Mouse (Mus musculus): ENCODE measurements around the gene Mia. TPM values are rescaled to one million over a fixed set of nuclear protein-coding genes. Genes with fewer than 3 reads are reported as not detected.

The Mia gene
- polyA plus RNA-seq, 1 experiment from 2014 or later: 15.6 TPM

DNA sequence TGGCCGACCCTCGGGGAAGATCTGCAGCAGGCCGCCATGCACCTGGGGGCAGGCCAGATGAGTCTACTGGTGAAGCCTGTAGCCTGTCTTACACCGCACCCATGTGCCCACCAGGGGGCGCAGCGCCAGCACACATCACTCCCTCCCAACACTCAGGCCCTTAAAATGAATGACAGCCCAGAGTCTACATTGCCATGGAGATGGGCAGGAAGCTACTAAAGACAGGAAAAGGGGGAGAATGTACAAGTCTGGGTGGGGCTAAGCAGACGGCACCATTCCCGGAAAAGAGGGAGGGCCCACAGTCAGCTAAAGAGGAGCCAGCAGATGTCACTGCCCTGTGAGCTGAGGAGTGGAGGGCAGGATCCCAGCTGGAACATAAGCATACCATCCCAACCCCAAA is 21.1 kb downstream of the Mia start:
- H3K4me3 ChIP-seq (ENCODE audit: low read depth, low read length): no peak overlapping the region
- H3K9me3 ChIP-seq (replicated peaks; ENCODE audit: control insufficient read depth, low read length): no peaks in the 10 kb centered on the region
- H3K27ac ChIP-seq (ENCODE audit: low read depth, low read length): peak overlapping the region; percentile 39; the same call in 1 of the 2 replicates
- peaks cover 29% of the 10 kb centered on the region for H3K4me1 ChIP-seq (ENCODE audit: control insufficient read depth, insufficient read depth, low read length)
- no peak overlapping the region for H3K4me2 ChIP-seq (ENCODE audit: low read length)
- DNase-seq (ENCODE audit: low spot score) (peak; percentile 94), ATAC-seq (peak; percentile 94)
- H3K9ac ChIP-seq (ENCODE audit: low read length): no peak overlapping the region
- H3K36me3 ChIP-seq (ENCODE audit: control insufficient read depth, insufficient read depth, low read length): peaks cover 64% of the 10 kb centered on the region
- WGBS: 13% methylated on average over 8 of the region's 8 CpGs
- no peaks in the 10 kb centered on the region for H3K27me3 ChIP-seq (replicated peaks; ENCODE audit: control insufficient read depth, insufficient read depth, low read length)

DNA sequence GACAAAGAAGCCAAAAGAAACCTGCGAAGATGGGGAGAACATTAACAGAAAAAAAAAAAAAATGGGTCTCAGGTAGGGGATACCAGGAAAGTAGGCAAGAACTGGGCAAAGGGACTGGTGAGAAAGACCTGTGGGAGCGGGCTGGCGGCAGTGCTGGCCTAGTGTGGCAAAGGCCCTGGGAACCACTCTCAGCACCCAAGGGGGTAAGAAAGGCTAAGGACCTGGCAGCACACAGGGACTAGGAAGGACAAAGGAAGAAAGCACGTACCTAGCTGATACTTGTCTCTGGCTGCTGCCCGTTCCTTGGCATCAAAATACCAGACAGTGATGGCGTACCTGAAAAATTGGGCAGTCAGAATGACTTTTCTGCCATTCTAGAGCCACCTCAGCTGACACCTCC is 21.7 kb downstream of the Mia start:
- H3K4me2 ChIP-seq (ENCODE audit: low read length): no peak overlapping the region
- 93% methylated on average over 6 of the region's 6 CpGs for WGBS
- DNase-seq (ENCODE audit: low spot score) (no peak), ATAC-seq (no peak)
- no peak overlapping the region for H3K4me3 ChIP-seq (ENCODE audit: low read depth, low read length)
- no peak overlapping the region for H3K9ac ChIP-seq (ENCODE audit: low read length)
- peaks cover 23% of the 10 kb centered on the region for H3K4me1 ChIP-seq (ENCODE audit: control insufficient read depth, insufficient read depth, low read length)
- peaks cover 58% of the 10 kb centered on the region for H3K36me3 ChIP-seq (ENCODE audit: control insufficient read depth, insufficient read depth, low read length)
- no peaks in the 10 kb centered on the region for H3K9me3 ChIP-seq (replicated peaks; ENCODE audit: control insufficient read depth, low read length)
- H3K27ac ChIP-seq (ENCODE audit: low read depth, low read length): no peak overlapping the region
- H3K27me3 ChIP-seq (replicated peaks; ENCODE audit: control insufficient read depth, insufficient read depth, low read length): no peaks in the 10 kb centered on the region

DNA sequence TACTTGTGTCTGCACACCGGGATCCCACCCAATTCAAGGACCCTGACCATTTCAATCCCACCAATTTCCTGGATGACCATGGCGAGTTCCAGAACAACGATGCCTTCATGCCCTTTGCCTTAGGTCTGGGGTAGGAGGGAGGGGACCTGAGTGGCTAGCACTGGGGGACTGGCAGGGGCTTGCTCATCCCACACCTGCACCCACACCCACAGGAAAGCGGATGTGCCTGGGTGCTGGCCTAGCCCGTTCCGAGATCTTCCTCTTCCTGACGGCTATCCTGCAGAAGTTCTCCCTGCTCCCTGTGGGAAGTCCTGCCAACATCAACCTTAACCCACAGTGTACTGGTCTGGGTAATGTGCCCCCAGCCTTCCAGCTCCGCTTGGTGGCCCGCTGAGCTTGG is 22.8 kb downstream of the Mia start:
- peaks cover 12% of the 10 kb centered on the region for H3K4me1 ChIP-seq (ENCODE audit: control insufficient read depth, insufficient read depth, low read length)
- H3K27ac ChIP-seq (ENCODE audit: low read depth, low read length): no peak overlapping the region
- H3K36me3 ChIP-seq (ENCODE audit: control insufficient read depth, insufficient read depth, low read length): peaks cover 47% of the 10 kb centered on the region
- no peak overlapping the region for H3K4me2 ChIP-seq (ENCODE audit: low read length)
- DNase-seq (ENCODE audit: low spot score) (no peak), ATAC-seq (no peak)
- H3K27me3 ChIP-seq (replicated peaks; ENCODE audit: control insufficient read depth, insufficient read depth, low read length): no peaks in the 10 kb centered on the region
- no peaks in the 10 kb centered on the region for H3K9me3 ChIP-seq (replicated peaks; ENCODE audit: control insufficient read depth, low read length)
- no peak overlapping the region for H3K9ac ChIP-seq (ENCODE audit: low read length)
- no peak overlapping the region for H3K4me3 ChIP-seq (ENCODE audit: low read depth, low read length)
- 96% methylated on average over 9 of the region's 9 CpGs for WGBS

DNA sequence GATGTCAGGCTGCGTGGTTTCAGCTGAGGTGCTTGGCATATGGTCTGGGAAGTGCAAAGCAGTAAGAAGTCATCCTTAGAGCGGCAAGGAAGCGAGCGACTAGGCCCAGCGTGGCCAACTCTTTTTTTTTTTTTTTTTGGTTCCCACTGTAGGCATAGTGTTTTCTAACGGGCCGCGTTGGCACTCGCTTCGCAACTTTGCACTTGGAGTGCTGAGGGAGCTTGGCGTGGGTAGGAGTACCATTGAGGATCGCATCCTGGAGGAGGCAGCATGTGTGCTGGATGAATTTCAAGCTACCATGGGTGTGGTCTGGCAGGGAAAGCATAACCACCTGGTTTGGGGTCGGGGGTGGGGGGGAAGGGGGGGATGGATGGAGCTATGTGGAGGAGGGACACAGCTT is 25.0 kb downstream of the Mia start:
- WGBS: 76% methylated on average over 13 of the region's 13 CpGs
- H3K4me3 ChIP-seq (ENCODE audit: low read depth, low read length): no peak overlapping the region
- no peaks in the 10 kb centered on the region for H3K9me3 ChIP-seq (replicated peaks; ENCODE audit: control insufficient read depth, low read length)
- DNase-seq (ENCODE audit: low spot score) (no peak), ATAC-seq (no peak)
- peaks cover 5% of the 10 kb centered on the region for H3K4me1 ChIP-seq (ENCODE audit: control insufficient read depth, insufficient read depth, low read length)
- no peaks in the 10 kb centered on the region for H3K27me3 ChIP-seq (replicated peaks; ENCODE audit: control insufficient read depth, insufficient read depth, low read length)
- peaks cover 35% of the 10 kb centered on the region for H3K36me3 ChIP-seq (ENCODE audit: control insufficient read depth, insufficient read depth, low read length)
- H3K9ac ChIP-seq (ENCODE audit: low read length): no peak overlapping the region
- no peak overlapping the region for H3K4me2 ChIP-seq (ENCODE audit: low read length)
- H3K27ac ChIP-seq (ENCODE audit: low read depth, low read length): no peak overlapping the region; the same call in 1 of the 2 replicates

GRCm38 (mm10) chr7:27153205-27153764 is 27.7 kb downstream of the Mia start, which contains the start of gene Cyp2t4:
Cyp2t4 (plus strand) TSS chr7:27153714.
- Histone ChIP-seq H3K36me3 (ENCODE audit: control insufficient read depth, insufficient read depth, low read length) (peaks cover 12% of the 10 kb centered on the region), H3K4me1 (ENCODE audit: control insufficient read depth, insufficient read depth, low read length) (no peaks in the 10 kb centered on the region), H3K27ac (ENCODE audit: low read depth, low read length) (no peak within 1 kb of the TSS), H3K27me3 (replicated peaks; ENCODE audit: control insufficient read depth, insufficient read depth, low read length) (no peaks in the 10 kb centered on the region), H3K4me3 (ENCODE audit: low read depth, low read length) (no peak within 1 kb of the TSS), H3K9me3 (replicated peaks; ENCODE audit: control insufficient read depth, low read length) (no peaks in the 10 kb centered on the region), H3K9ac (ENCODE audit: low read length) (no peak within 1 kb of the TSS), H3K4me2 (ENCODE audit: low read length) (no peak within 1 kb of the TSS)
- DNase-seq (ENCODE audit: low spot score) (no peak), ATAC-seq (no peak)
- WGBS: 72% methylated on average over 10 of the region's 10 CpGs

DNA sequence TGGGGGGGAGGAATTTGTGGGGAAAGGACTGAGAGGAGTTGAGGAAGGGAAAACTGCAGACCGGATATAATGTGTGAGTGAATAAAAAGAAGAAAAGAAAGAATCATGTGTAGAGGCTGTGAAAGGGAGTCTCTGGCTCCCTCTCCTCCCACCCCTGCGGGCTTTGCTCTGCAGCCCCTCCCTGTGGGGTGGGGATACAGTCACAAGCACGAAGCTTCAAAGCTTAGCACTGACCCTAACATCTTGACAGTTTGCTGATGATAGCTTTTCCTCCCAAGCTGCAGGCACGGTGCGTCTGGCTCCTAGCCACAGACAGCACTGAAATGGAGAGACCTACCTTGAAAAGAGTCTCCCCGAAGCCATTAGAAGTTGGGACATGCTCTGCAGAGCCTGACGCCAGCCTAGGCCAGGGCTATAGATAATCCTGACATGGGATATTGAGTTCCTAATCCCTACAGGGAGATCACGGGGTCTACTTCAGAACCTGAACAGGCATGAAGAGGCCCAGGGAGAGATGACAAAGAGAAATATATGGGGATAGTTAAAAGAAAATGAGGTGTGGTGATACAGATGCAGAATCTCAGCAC is 44.5 kb downstream of the Mia start:
- Histone ChIP-seq H3K4me1 (ENCODE audit: control insufficient read depth, insufficient read depth, low read length) (no peaks in the 10 kb centered on the region), H3K36me3 (ENCODE audit: control insufficient read depth, insufficient read depth, low read length) (no peaks in the 10 kb centered on the region), H3K9ac (ENCODE audit: low read length) (no peak overlapping the region), H3K9me3 (replicated peaks; ENCODE audit: control insufficient read depth, low read length) (no peaks in the 10 kb centered on the region), H3K4me3 (ENCODE audit: low read depth, low read length) (no peak overlapping the region), H3K4me2 (ENCODE audit: low read length) (no peak overlapping the region), H3K27ac (ENCODE audit: low read depth, low read length) (no peak overlapping the region), H3K27me3 (replicated peaks; ENCODE audit: control insufficient read depth, insufficient read depth, low read length) (no peaks in the 10 kb centered on the region)
- DNase-seq (ENCODE audit: low spot score) (no peak), ATAC-seq (no peak)
- 73% methylated on average over 8 of the region's 8 CpGs for WGBS

DNA sequence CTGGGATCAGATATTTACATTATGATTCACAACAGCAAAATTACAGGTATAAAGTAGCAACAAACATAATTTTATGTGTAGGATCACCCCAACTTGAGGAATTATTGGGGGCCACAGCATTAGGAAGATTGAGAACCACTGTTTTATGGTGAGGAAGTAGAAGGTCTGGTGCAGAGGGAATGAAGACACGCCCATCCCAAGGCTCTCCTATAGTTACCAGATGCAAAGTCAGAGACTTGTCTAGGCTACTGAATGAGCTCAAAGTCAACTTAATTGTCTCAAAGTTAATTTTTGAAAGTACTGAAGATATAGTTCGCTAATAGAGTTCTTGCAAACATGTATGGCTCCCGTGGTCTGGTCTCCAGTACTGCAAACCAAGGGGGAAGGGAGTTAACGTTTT is 47.2 kb downstream of the Mia start:
- no peaks in the 10 kb centered on the region for H3K9me3 ChIP-seq (replicated peaks; ENCODE audit: control insufficient read depth, low read length)
- WGBS: 83% methylated on average over 4 of the region's 4 CpGs
- H3K36me3 ChIP-seq (ENCODE audit: control insufficient read depth, insufficient read depth, low read length): no peaks in the 10 kb centered on the region
- no peak for ATAC-seq
- no peak for DNase-seq (ENCODE audit: low spot score)
- H3K4me3 ChIP-seq (ENCODE audit: low read depth, low read length): no peak overlapping the region
- no peak overlapping the region for H3K27ac ChIP-seq (ENCODE audit: low read depth, low read length)
- no peak overlapping the region for H3K9ac ChIP-seq (ENCODE audit: low read length)
- H3K4me2 ChIP-seq (ENCODE audit: low read length): no peak overlapping the region
- H3K4me1 ChIP-seq (ENCODE audit: control insufficient read depth, insufficient read depth, low read length): no peaks in the 10 kb centered on the region
- no peaks in the 10 kb centered on the region for H3K27me3 ChIP-seq (replicated peaks; ENCODE audit: control insufficient read depth, insufficient read depth, low read length)

DNA sequence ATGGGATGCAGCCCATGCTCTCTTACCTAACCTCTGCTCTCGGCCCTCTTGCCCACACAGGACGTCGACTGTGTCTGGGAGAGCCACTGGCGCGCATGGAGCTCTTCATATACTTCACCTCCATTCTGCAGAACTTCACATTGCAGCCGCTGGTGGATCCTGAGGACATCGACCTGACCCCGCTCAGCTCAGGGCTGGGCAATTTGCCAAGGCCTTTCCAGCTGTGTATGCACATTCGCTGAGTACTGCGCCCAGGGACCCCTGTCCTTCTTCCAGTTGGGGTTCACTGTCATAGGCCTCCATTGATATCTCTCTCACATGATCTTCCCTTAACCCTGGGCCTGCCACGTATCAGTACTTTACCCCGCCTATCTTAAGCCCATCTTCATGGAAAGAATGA is 47.8 kb downstream of the Mia start:
- DNase-seq (ENCODE audit: low spot score): no peak
- Histone ChIP-seq H3K27ac (ENCODE audit: low read depth, low read length) (no peak overlapping the region), H3K27me3 (replicated peaks; ENCODE audit: control insufficient read depth, insufficient read depth, low read length) (no peaks in the 10 kb centered on the region), H3K9ac (ENCODE audit: low read length) (no peak overlapping the region), H3K4me2 (ENCODE audit: low read length) (no peak overlapping the region), H3K9me3 (replicated peaks; ENCODE audit: control insufficient read depth, low read length) (no peaks in the 10 kb centered on the region), H3K36me3 (ENCODE audit: control insufficient read depth, insufficient read depth, low read length) (no peaks in the 10 kb centered on the region), H3K4me3 (ENCODE audit: low read depth, low read length) (no peak overlapping the region), H3K4me1 (ENCODE audit: control insufficient read depth, insufficient read depth, low read length) (no peaks in the 10 kb centered on the region)
- WGBS: 74% methylated on average over 12 of the region's 12 CpGs
- no peak for ATAC-seq

DNA sequence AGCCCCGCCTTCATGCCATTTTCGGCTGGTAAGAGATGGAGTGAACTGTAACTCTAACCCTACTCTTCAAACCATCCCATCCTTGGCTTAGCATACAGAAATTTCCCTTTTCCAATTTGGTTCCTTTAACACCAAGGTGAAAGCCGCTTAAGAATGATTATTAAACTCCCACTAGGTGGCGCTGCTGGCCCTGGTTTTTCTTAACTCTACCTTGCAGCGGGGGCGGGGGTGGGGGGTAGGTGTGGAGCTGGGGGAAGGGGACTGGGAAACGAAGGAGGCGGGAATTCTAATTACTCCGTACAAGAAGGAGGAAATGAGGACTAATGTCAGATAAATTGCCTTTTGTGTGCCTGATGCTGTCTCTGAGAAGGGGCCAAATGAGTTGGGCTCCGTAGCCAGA is 48.4 kb downstream of the Mia start:
- Histone ChIP-seq H3K4me3 (ENCODE audit: low read depth, low read length) (no peak overlapping the region), H3K9me3 (replicated peaks; ENCODE audit: control insufficient read depth, low read length) (no peaks in the 10 kb centered on the region), H3K36me3 (ENCODE audit: control insufficient read depth, insufficient read depth, low read length) (no peaks in the 10 kb centered on the region), H3K4me2 (ENCODE audit: low read length) (no peak overlapping the region), H3K27ac (ENCODE audit: low read depth, low read length) (no peak overlapping the region), H3K9ac (ENCODE audit: low read length) (no peak overlapping the region), H3K4me1 (ENCODE audit: control insufficient read depth, insufficient read depth, low read length) (no peaks in the 10 kb centered on the region), H3K27me3 (replicated peaks; ENCODE audit: control insufficient read depth, insufficient read depth, low read length) (no peaks in the 10 kb centered on the region)
- ATAC-seq (no peak), DNase-seq (ENCODE audit: low spot score) (peak; percentile 68)
- 13% methylated on average over 10 of the region's 10 CpGs for WGBS
